Mouse (Mus musculus) testis, adult 2 months (tissue): ENCODE results near the gene Tgfb1.

Experiments
- CTCF ChIP-seq: fragments of 200-500 bp; IDR thresholded peaks from 2 replicates; pipeline ENCODE4 v1.5.1; 2012; ENCODE audit warnings: low read depth, mild to moderate bottlenecking, inconsistent platforms, low read length, moderate library complexity; ENCODE audit not compliant: control insufficient read depth, insufficient read depth, insufficient replicate concordance
- POLR2A ChIP-seq: fragments of 200-500 bp; IDR thresholded peaks from 2 replicates; pipeline ENCODE4 v1.6.1; 2012; ENCODE audit warnings: low read depth, mild to moderate bottlenecking, inconsistent platforms, low read length, moderate library complexity; ENCODE audit not compliant: control insufficient read depth

- peak; percentile 75 for TF ChIP-seq POLR2A
- TF ChIP-seq CTCF = no peak
These were observed 6.1 kb upstream of the Tgfb1 start, which contains the start of gene B9d2 for GRCm38 (mm10) chr7:25680514-25681258.
